Mouse (Mus musculus): ENCODE data around the gene Zfp74. TPM values are rescaled to one million over a fixed set of nuclear protein-coding genes. Genes with fewer than 3 reads are reported as not detected.

The Zfp74 gene
- polyA plus RNA-seq, 1 experiment from 2014 or later, result 3.6 TPM

GRCm38 (mm10) chr7:29942740-29943139, 11.1 kb downstream of the Zfp74 start:
- Histone ChIP-seq H3K27me3 (replicated peaks) (no peaks in the 10 kb centered on the region), H3K4me2 (no peak overlapping the region), H3K36me3 (peaks cover 31% of the 10 kb centered on the region), H3K4me3 (no peak overlapping the region), H3K9me3 (replicated peaks) (no peaks in the 10 kb centered on the region), H3K9ac (no peak overlapping the region), H3K4me1 (no peaks in the 10 kb centered on the region), H3K27ac (no peak overlapping the region)
- 71% methylated on average over 2 of the region's 2 CpGs for WGBS (ENCODE audit: insufficient replicate concordance)
- ATAC-seq, result no peak

- H3K36me3 ChIP-seq, result peaks cover 46% of the 10 kb centered on the region
- ATAC-seq, result no peak
- 80% methylated on average over 11 of the region's 11 CpGs for WGBS (ENCODE audit: insufficient replicate concordance)
- H3K9me3 ChIP-seq (replicated peaks), result no peaks in the 10 kb centered on the region
- no peaks in the 10 kb centered on the region for H3K4me1 ChIP-seq
- no peak overlapping the region for H3K4me2 ChIP-seq
- no peaks in the 10 kb centered on the region for H3K27me3 ChIP-seq (replicated peaks)
- no peak overlapping the region for H3K4me3 ChIP-seq
- H3K9ac ChIP-seq, result no peak overlapping the region
- no peak overlapping the region for H3K27ac ChIP-seq
Observed at GRCm38 (mm10) chr7:29941027-29941426, 12.9 kb downstream of the Zfp74 start.

DNA sequence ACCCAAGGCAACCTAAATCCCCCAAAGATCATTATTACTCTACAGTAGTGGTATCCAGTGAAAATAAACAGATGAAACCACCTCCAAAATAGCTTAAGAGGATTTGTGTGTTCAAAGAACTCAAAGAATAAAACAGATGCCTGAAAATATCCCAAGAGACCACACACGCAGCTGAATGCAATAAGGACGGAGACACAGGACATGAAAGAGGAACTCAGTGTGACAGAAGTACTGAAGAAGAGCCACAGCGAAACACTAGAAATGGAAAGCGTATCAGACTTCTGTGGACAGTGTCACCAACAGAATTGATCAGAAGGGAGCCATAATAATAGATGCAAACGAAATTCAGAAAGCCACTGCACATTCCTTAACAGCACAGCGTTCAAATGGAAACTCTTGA, 15.0 kb downstream of the Zfp74 start:
- Histone ChIP-seq H3K4me2 (no peak overlapping the region), H3K9ac (no peak overlapping the region), H3K9me3 (replicated peaks) (no peaks in the 10 kb centered on the region), H3K4me1 (no peaks in the 10 kb centered on the region), H3K27me3 (replicated peaks) (no peaks in the 10 kb centered on the region), H3K4me3 (no peak overlapping the region), H3K27ac (no peak overlapping the region), H3K36me3 (peaks cover 68% of the 10 kb centered on the region)
- no peak for ATAC-seq
- WGBS (ENCODE audit: insufficient replicate concordance), result 77% methylated on average over 6 of the region's 6 CpGs

DNA sequence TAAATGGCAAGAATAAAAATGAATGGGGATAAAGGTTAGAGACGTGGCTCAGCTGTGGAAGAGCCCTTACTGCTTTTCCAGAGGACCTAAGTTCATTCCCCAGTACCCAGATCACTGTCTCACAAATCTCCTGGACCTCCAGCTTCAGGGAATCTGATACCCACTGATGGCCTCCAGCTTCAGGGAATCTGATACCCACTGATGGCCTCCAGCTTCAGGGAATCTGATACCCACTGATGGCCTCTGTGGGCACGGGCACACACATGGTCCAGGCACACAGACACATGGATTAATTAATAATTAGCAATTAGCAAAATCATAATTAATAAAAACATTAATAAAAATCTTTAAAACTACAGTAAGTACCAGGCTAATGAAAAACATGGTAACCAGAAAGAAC, 31.1 kb downstream of the Zfp74 start:
- no peak overlapping the region for H3K4me3 ChIP-seq
- H3K27ac ChIP-seq, result no peak overlapping the region
- H3K9me3 ChIP-seq (replicated peaks), result no peaks in the 10 kb centered on the region
- no peak overlapping the region for H3K4me2 ChIP-seq
- no peak overlapping the region for H3K9ac ChIP-seq
- H3K36me3 ChIP-seq, result no peaks in the 10 kb centered on the region
- H3K4me1 ChIP-seq, result no peaks in the 10 kb centered on the region
- WGBS (ENCODE audit: insufficient replicate concordance), result 57% methylated on average over 2 of the region's 2 CpGs
- no peak for ATAC-seq
- no peaks in the 10 kb centered on the region for H3K27me3 ChIP-seq (replicated peaks)

DNA sequence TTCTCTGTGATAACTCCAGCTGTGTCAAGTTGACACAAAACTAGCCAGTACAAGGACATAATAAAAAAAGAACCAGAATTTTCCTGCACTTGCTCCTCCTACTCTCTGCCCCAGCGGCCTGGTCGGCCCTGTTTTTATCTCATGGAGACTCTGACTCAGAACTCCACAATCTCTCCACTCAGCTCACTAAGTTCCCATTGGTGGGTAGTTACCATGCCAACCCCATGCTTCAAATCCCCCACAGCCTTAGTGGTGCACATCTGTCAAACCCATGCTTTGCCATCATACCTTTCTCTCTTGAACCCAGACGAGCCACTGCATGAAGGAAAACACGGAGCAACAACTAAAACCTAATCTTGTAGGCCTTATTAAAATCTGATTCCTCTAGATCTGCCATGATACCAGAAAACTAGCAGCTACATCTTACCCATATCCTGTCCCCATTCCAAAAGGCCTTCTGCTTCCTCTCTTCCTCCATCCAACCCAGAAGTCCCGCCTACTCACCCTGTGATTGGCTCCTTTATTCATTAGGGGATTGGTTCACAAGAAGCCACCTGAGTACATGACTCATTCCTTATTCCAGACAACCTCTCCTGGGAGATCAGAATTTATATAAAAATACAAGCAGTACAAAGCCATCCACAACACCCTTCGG, 32.3 kb downstream of the Zfp74 start:
- Histone ChIP-seq H3K27ac (no peak overlapping the region), H3K4me1 (no peaks in the 10 kb centered on the region), H3K9me3 (replicated peaks) (no peaks in the 10 kb centered on the region), H3K4me2 (no peak overlapping the region), H3K9ac (no peak overlapping the region), H3K4me3 (no peak overlapping the region), H3K36me3 (no peaks in the 10 kb centered on the region), H3K27me3 (replicated peaks) (no peaks in the 10 kb centered on the region)
- no peak for ATAC-seq
- 59% methylated on average over 6 of the region's 6 CpGs for WGBS (ENCODE audit: insufficient replicate concordance)

DNA sequence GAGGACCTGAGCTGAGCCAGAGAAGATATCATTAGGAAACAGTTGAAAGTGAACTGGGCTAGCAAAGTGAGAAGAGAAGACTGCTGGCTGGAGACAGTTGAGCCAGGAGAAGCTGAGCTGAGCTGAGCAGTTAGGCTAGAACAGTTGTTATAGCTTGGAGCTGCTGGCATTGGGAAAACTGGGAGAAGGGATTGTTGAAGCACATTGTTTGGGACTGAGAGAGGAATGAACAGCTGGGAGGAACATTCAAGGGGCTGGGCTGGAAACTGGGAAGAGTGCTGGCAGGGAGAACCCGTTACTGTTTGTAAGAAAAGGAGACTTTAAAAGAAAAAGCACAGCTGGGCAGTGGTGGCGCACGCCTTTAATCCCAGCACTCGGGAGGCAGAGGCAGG, 35.8 kb downstream of the Zfp74 start:
- H3K4me1 ChIP-seq, result no peaks in the 10 kb centered on the region
- no peaks in the 10 kb centered on the region for H3K27me3 ChIP-seq (replicated peaks)
- H3K9me3 ChIP-seq (replicated peaks), result no peaks in the 10 kb centered on the region
- ATAC-seq, result no peak
- WGBS (ENCODE audit: insufficient replicate concordance), result 77% methylated on average over 4 of the region's 4 CpGs
- H3K36me3 ChIP-seq, result peaks cover 27% of the 10 kb centered on the region
- H3K27ac ChIP-seq, result no peak overlapping the region
- H3K4me2 ChIP-seq, result no peak overlapping the region
- no peak overlapping the region for H3K9ac ChIP-seq
- H3K4me3 ChIP-seq, result no peak overlapping the region

GRCm38 (mm10) chr7:29917371-29918061, 36.4 kb downstream of the Zfp74 start:
- Histone ChIP-seq H3K4me2 (no peak overlapping the region), H3K27me3 (replicated peaks) (no peaks in the 10 kb centered on the region), H3K27ac (no peak overlapping the region), H3K9me3 (replicated peaks) (no peaks in the 10 kb centered on the region), H3K36me3 (peaks cover 31% of the 10 kb centered on the region), H3K9ac (no peak overlapping the region), H3K4me1 (no peaks in the 10 kb centered on the region), H3K4me3 (no peak overlapping the region)
- no peak for ATAC-seq
- 57% methylated on average over 6 of the region's 6 CpGs for WGBS (ENCODE audit: insufficient replicate concordance)

- Histone ChIP-seq H3K4me3 (no peak overlapping the region), H3K36me3 (peaks cover 39% of the 10 kb centered on the region), H3K9me3 (replicated peaks) (no peaks in the 10 kb centered on the region), H3K27me3 (replicated peaks) (no peaks in the 10 kb centered on the region), H3K4me1 (peaks cover 15% of the 10 kb centered on the region), H3K27ac (no peak overlapping the region), H3K9ac (no peak overlapping the region), H3K4me2 (no peak overlapping the region)
- no peak for ATAC-seq
- WGBS (ENCODE audit: insufficient replicate concordance), result 75% methylated on average over 13 of the region's 13 CpGs
Observed at GRCm38 (mm10) chr7:29912172-29912571, 41.7 kb downstream of the Zfp74 start.

GRCm38 (mm10) chr7:29910252-29910651, 43.6 kb downstream of the Zfp74 start:
- 63% methylated on average over 2 of the region's 2 CpGs for WGBS (ENCODE audit: insufficient replicate concordance)
- Histone ChIP-seq H3K4me2 (no peak overlapping the region), H3K4me3 (no peak overlapping the region)

GRCm38 (mm10) chr7:29908130-29908950, 45.5 kb downstream of the Zfp74 start, which contains the start of gene Zfp383:
Gene Zfp383 (plus strand): TSS chr7:29908223.
- 2% methylated on average over 33 of the region's 33 CpGs for WGBS (ENCODE audit: insufficient replicate concordance)
- Histone ChIP-seq H3K4me3 (peak within 1 kb of the TSS; percentile 70), H3K27ac (peak within 1 kb of the TSS; percentile 13; the same call in 1 of the 2 replicates), H3K27me3 (replicated peaks) (no peaks in the 10 kb centered on the region), H3K9me3 (replicated peaks) (no peaks in the 10 kb centered on the region), H3K4me2 (peak within 1 kb of the TSS; percentile 83), H3K9ac (peak within 1 kb of the TSS; percentile 66), H3K4me1 (peaks cover 21% of the 10 kb centered on the region), H3K36me3 (peaks cover 19% of the 10 kb centered on the region)
- peak; percentile 66 for ATAC-seq

More at GRCm38 (mm10) chr7:29910252-29910651, 43.6 kb downstream of the Zfp74 start:
- Histone ChIP-seq H3K4me1 (peaks cover 21% of the 10 kb centered on the region), H3K9ac (no peak overlapping the region), H3K27me3 (replicated peaks) (no peaks in the 10 kb centered on the region), H3K36me3 (peaks cover 31% of the 10 kb centered on the region), H3K27ac (no peak overlapping the region), H3K9me3 (replicated peaks) (no peaks in the 10 kb centered on the region)
- no peak for ATAC-seq

- Histone ChIP-seq H3K36me3 (peaks cover 15% of the 10 kb centered on the region), H3K4me2 (peak overlapping the region; percentile 83)
- 76% methylated on average over 5 of the region's 5 CpGs for WGBS (ENCODE audit: insufficient replicate concordance)
Observed at GRCm38 (mm10) chr7:29907206-29907605, 46.7 kb downstream of the Zfp74 start.

DNA sequence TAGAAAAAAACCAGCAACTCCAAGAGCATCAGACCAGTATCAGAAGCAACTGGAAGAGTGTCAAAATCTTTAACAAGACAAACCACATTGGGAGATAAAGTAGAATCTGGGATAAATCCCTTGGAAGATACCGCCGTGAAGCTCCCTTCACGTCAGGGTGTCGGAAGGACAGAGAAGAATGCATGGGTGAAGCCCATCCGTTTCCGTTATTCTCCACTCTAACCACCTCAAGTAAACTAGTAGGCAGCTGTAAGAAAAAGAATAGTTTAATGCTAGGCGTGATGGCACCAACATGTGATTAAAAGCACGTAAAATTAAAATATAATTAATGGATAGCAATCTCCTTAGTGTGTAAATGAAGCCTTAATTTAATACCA, 47.2 kb downstream of the Zfp74 start:
- ATAC-seq, result no peak
- Histone ChIP-seq H3K4me1 (peaks cover 21% of the 10 kb centered on the region), H3K36me3 (peaks cover 12% of the 10 kb centered on the region), H3K27me3 (replicated peaks) (no peaks in the 10 kb centered on the region), H3K4me2 (peak overlapping the region; percentile 83), H3K9ac (0 out of 2 replicates have a peak overlapping the region, but pooled peaks have one; percentile 22), H3K27ac (no peak overlapping the region), H3K4me3 (peak overlapping the region; percentile 70), H3K9me3 (replicated peaks) (no peaks in the 10 kb centered on the region)
- 25% methylated on average over 8 of the region's 8 CpGs for WGBS (ENCODE audit: insufficient replicate concordance)

More at GRCm38 (mm10) chr7:29907206-29907605, 46.7 kb downstream of the Zfp74 start:
- Histone ChIP-seq H3K9ac (no peak overlapping the region), H3K9me3 (replicated peaks) (no peaks in the 10 kb centered on the region), H3K4me3 (no peak overlapping the region), H3K27ac (no peak overlapping the region), H3K27me3 (replicated peaks) (no peaks in the 10 kb centered on the region), H3K4me1 (peaks cover 21% of the 10 kb centered on the region)
- ATAC-seq, result no peak
